Mouse (Mus musculus) T-cell, adult 2 months (primary cell): Measurements from ENCODE around the gene Plpp2.

Experiments used
- DNase-seq: peaks from one replicate; pipeline ENCODE4 v3.0.0; 2022; ENCODE audit warnings: low spot score

Plpp2 gene

GRCm38 (mm10) chr10:79548971-79549723, 15.6 kb upstream of the Plpp2 start:
- no peak for DNase-seq

GRCm38 (mm10) chr10:79548546-79548945, 14.9 kb upstream of the Plpp2 start:
- no peak for DNase-seq

- no peak for DNase-seq
Measured at GRCm38 (mm10) chr10:79547148-79547675, 13.6 kb upstream of the Plpp2 start.

GRCm38 (mm10) chr10:79546483-79546882, 12.9 kb upstream of the Plpp2 start:
- no peak for DNase-seq

DNA sequence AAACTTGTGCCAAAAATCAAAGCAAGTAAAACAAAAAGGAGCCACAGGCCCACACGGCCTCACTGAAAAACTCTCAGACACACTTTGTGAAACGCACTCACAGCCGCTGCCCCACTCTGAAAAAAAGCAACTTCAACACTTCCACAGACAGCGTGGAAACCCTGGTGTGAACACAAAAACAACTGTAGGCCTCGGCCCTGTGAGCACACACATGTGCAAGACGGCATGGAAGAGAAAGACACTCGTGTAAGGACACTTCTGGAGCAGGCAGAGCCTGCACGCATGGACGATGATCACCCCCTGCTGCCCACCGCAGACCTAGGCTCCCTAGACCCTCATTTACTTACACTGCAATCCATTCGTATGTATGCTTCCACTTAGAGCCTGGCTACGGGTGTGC, 12.3 kb upstream of the Plpp2 start:
- DNase-seq = no peak

- DNase-seq = no peak
Measured at GRCm38 (mm10) chr10:79544631-79545030, 11.0 kb upstream of the Plpp2 start.

- DNase-seq = no peak
Measured at GRCm38 (mm10) chr10:79543884-79544597, 10.4 kb upstream of the Plpp2 start.

GRCm38 (mm10) chr10:79542171-79542570, 8.6 kb upstream of the Plpp2 start:
- no peak for DNase-seq

GRCm38 (mm10) chr10:79541522-79541921, 7.9 kb upstream of the Plpp2 start:
- DNase-seq = no peak

DNA sequence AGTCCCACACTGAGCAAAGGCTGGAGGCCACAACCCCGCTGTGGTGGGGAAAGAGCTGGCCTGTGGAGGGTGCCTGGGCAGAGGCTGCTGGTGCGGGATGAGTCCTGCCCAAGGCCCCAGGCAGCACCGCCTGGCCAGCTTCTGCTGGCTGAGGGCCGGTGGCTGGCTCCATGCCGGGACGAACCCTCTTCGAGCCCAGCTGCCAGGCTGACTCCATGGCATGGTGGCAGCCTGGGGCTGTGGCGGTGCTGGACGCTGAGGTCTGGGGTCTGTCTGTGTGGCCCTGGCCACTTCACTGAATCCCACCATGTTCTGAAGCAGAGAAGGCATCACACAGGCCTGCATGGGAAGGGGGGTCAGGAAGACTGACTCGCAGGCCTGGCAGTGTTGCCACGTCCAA, 7.2 kb upstream of the Plpp2 start:
- no peak for DNase-seq

- no peak for DNase-seq
Measured at GRCm38 (mm10) chr10:79539701-79540495, 6.3 kb upstream of the Plpp2 start.

DNA sequence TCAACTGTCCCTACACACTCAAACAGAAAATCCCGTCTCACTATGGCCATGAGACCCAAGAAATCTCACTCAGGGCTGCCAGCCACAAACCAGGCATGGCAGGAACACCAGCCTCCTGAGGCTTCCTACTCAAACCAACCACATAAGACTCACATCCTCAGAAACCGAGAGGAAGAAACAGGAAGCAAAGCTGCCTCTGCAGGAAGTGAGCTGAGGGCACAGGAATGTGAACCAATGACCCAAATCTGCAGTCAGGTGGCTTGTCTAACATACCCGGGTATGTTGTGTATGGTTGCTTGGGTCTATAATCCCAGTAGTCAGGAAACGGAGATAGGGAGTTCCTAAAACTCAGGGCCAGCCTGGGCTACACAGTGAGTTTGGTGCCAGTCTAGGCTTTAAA, 5.3 kb upstream of the Plpp2 start:
- DNase-seq = no peak

DNA sequence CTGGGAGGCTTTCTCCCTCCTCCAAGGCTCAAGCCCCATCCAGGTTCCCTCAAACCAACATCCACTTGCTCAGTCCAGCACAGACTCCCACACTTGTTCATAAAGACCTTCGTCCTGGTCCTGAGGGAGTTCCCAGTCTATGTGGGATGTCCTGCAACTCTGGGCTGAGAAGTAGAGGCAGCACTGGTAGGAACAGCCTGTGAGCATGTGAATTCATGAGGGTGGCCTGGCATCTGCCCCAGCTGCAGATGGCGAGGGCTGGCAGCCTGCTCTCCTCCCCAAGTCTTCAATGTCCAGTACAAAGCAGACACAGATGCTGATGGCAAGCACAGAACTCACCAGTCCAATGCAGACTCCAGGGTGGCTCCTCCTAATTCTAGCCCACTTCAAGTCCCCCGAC, 4.7 kb upstream of the Plpp2 start:
- DNase-seq = no peak

GRCm38 (mm10) chr10:79537781-79538180, 4.2 kb upstream of the Plpp2 start:
- no peak for DNase-seq

DNA sequence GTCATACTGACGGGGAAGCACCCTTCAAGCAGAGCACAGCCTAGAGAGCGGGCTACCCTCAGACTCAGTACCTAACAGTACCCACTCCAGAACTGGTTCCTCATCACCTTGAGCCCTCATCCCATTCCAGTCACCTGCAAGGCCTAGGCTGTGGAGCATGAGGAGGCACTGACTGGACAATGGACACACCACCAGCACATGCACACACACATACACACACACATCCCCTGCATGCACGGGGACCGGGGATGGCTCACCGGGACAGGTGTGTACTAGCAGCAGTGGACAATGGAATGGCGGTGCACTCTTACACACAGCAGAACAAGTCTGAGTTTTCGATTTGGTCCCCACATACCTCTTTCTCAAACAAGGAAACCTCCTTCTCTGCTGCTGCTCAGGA, 3.7 kb upstream of the Plpp2 start:
- DNase-seq = no peak

DNA sequence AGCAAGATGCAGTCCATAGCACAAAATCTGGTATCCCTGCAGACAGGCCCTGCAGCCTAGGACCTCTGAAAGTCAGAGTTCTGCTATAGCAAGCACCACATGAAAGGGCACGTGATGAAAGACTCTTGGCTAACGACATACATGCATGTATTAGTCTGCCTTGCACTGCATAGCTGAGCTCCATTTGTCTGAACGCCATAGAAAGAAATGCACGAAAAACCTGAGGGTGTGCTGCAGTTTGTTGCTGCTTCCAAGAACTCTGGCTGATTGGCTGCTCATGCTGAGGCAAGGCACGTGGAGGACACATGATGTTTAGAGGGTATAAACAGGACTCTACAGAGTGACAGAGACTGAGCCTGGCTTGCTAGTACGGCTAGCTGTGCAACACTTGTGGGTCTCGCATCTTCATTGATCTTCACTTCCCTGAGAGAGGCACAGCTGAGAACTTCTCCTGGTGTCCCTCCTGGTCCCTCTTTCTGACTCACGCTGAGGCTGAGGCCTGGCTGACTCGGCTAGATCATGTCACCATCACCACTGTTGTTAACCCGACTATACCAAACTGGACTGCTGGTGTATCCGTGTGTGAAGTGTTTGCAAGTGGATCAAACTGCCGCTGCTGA, 3.0 kb upstream of the Plpp2 start:
- DNase-seq = no peak

DNA sequence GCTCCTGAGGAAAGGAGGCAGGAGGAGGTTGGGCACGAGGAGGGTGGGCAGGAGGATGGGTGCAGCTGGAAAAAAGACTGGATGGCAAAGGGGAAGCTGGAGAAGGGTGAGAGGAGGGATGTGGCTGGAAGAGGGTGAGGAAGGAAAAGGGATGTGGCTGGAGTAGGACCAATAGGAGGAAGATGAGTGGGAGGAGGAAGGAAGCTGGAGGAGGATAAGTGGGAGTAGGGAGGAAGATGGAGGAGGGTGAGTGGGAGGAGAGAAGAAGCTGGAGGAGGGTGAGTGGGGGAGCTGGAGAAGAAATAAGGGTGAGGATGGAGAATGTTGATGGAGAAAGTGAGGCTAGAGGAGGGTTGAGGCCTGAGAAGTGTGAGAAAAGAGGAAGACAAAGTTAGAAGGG, 1.8 kb upstream of the Plpp2 start:
- DNase-seq = no peak

DNA sequence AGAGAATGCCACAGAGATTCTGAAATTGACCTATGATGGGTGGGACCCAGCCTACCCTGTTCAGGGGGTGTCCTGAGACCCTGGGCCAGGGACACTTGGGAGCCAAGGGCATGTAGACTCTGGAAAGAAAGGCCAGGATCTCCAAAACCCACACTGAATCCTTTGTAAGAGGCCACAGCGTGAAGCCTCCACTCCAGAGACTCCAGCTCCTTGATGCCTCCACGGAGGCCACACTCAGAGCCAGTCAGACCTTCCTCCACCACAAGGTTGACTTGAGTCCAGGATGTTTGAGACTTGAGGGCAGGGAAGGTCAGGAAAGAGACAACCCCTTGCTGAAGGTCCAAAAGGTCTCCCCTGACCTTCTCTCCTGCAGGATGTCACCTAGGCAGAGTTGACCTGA, 830 bp upstream of the Plpp2 start:
- DNase-seq = no peak

DNA sequence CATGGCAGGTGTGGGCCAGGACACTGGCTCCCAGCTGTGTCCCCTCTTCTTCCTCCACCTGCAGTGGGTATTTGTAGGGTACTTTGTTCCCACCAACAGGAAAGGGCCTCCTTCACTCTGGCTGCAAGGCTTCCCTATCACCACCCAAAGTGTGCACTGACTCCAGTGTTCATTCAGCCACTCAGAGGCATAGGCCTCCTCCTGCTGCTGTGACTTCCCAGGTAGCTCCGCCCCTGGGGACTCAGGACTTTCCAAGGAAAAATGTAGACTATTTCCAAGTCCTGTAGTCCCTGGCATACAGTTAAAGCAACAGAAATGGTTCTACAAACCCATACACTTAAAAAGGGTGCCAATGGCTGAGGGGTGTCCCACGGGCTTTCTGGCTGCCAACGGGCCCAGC, 918 bp downstream of the Plpp2 start:
- DNase-seq = no peak

GRCm38 (mm10) chr10:79531593-79531992, 2.0 kb downstream of the Plpp2 start:
- DNase-seq = no peak

- no peak for DNase-seq
Measured at GRCm38 (mm10) chr10:79530721-79531120, 2.9 kb downstream of the Plpp2 start.

- no peak for DNase-seq
Measured at GRCm38 (mm10) chr10:79530241-79530640, 3.4 kb downstream of the Plpp2 start.
